Mouse (Mus musculus) olfactory bulb, adult 2 months (tissue): Measurements from ENCODE around the gene Qrsl1.

Source experiments
- CTCF ChIP-seq: fragments of 200-500 bp; IDR thresholded peaks from 2 replicates; pipeline ENCODE4 v1.5.1; 2012; ENCODE audit warnings: low read depth, mild to moderate bottlenecking, low read length, moderate library complexity; ENCODE audit not compliant: insufficient read depth
- POLR2A ChIP-seq: fragments of 200-500 bp; IDR thresholded peaks from 2 replicates; pipeline ENCODE4 v1.6.1; 2012; ENCODE audit warnings: mild to moderate bottlenecking, low read depth, low read length, moderate library complexity; ENCODE audit not compliant: insufficient read depth

DNA sequence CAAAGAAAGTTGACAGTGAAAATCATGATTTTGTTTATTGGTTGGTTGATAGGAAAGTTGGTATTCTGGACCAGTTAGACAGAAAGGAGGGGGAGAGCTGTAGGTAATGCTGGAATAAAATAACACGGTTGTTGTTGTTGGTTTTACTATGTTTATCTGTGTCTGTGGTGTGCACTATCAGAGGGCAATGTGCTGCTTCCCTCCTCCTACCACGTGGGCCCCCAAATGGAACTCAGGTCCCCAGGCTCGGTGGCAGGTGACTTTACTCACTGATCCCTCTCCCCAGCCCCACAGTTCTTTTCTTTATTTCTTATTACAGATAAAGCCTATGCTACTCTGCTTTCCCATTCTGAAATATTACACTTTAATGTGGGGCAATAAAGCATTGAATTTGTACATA, 10.7 kb upstream of the Qrsl1 start:
- TF ChIP-seq POLR2A (no peak), CTCF (no peak)
